Mouse (Mus musculus): ENCODE results near the gene Nup155.

Gene Nup155

GRCm38 (mm10) chr15:8190435-8190834 lies 81.4 kb downstream of the Nup155 start:
- no peak for DNase-seq (ENCODE audit: low spot score in 2 of 2)

DNA sequence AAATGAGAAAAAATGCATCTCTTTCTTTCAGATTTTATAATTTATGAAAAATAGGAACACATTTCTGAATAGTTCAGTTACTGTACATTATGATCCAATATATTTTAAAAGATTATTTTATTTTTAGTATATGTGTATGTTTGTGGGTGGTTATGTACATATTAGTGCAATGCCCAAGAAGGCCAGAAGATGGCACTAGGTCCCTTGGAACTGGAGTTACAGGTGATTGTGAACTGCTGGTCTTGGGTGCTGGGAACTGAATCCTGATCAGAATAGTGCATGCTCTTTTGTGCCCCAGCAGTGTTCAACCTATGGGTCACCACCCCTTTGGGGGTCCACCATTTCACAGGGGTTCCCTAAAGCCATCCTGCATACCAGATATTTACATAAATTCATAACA lies 91.2 kb downstream of the Nup155 start:
- DNase-seq (ENCODE audit: low spot score in 2 of 2), result no peak

- no peak for DNase-seq (ENCODE audit: low spot score in 2 of 2)
Measured at GRCm38 (mm10) chr15:8208362-8208761, 99.3 kb downstream of the Nup155 start.
